Mouse (Mus musculus) layer of hippocampus, adult 8-10 months (tissue): ENCODE results near the gene Cul9. TPM values are rescaled to one million over a fixed set of nuclear protein-coding genes. Genes with fewer than 3 reads are reported as not detected.

Experiments
- DNase-seq, 2 experiments: peaks; one replicate each; pipeline ENCODE4 v3.0.0; 2022; ENCODE audit warnings: low spot score in 2 of 2
- microRNA-seq, 2 experiments: library from miRNA; unstranded; fragments of <30 nt; microRNA quantifications; one replicate each; pipeline ENCODE4 v1.2.0; 2022
- total RNA-seq, 4 experiments: library from RNA; stranded (reverse); gene quantifications; 2 replicates each; pipeline ENCODE4 v1.2.4; 2022

Gene Cul9
- total RNA-seq, 4 experiments from 2014 or later, result 57.2 to 81.6 (median 63.8) TPM

GRCm38 (mm10) chr17:46453302-46453948 is 92.8 kb downstream of the Cul9 start:
- no peak for DNase-seq

- no peak for DNase-seq
Observed at GRCm38 (mm10) chr17:46452683-46453082, 93.5 kb downstream of the Cul9 start.

Small RNA genes lying within 50 kb of the gene (microRNA-seq; reads per million reads assigned to microRNA genes)
- 3.5 to 8.3 reads per million in 2 experiments for gene Mir6976

Other genes with a start within 250 kb of the Cul9 start
- gene Dlk2, start 249.0 kb downstream of the Cul9 start, total RNA-seq, result 10 to 100 TPM; 41.3 to 51.6 (median 41.8) TPM
- 10 to 100 TPM in 2 of 4 experiments, 1 to 10 TPM in 2; 9.8 to 12.0 (median 10.0) TPM for gene Abcc10, start 218.0 kb downstream of the Cul9 start, total RNA-seq
- gene Zfp318, start 162.7 kb downstream of the Cul9 start, total RNA-seq, result 10 to 100 TPM; 58.6 to 65.2 (median 62.2) TPM
- gene Crip3, start 117.5 kb downstream of the Cul9 start, total RNA-seq, result 1 to 10 TPM; 3.9 to 7.1 (median 4.2) TPM
- 1 to 10 TPM in 1 of 4 experiments, under 1 TPM in 3; 0.23 to 1.2 (median 0.84) TPM for gene Slc22a7, start 107.9 kb downstream of the Cul9 start, total RNA-seq
- 100 to 1,000 TPM; 101 to 124 (median 111) TPM for gene Ttbk1, start 58.7 kb downstream of the Cul9 start, total RNA-seq
- 1 to 10 TPM; 4.1 to 7.5 (median 6.0) TPM for gene Dnph1, start 49.7 kb downstream of the Cul9 start, total RNA-seq
- 10 to 100 TPM; 66.2 to 84.0 (median 73.5) TPM for gene Srf, start 9.8 kb upstream of the Cul9 start, total RNA-seq
- gene Ptk7, start 83.1 kb upstream of the Cul9 start, total RNA-seq, result 1 to 10 TPM; 8.2 to 9.2 (median 8.9) TPM
- gene Klc4, start 99.6 kb upstream of the Cul9 start, total RNA-seq, result 10 to 100 TPM; 18.9 to 21.8 (median 21.1) TPM
- 10 to 100 TPM; 43.7 to 60.5 (median 51.2) TPM for gene Mrpl2, start 99.8 kb upstream of the Cul9 start, total RNA-seq
- gene Cul7, start 103.9 kb upstream of the Cul9 start, total RNA-seq, result 10 to 100 TPM; 22.6 to 26.4 (median 23.4) TPM
- 10 to 100 TPM; 12.1 to 20.5 (median 17.0) TPM for gene Rrp36, start 128.0 kb upstream of the Cul9 start, total RNA-seq
- 100 to 1,000 TPM in 1 of 4 experiments, 10 to 100 TPM in 3; 92.7 to 105 (median 96.4) TPM for gene Mea1, start 132.4 kb upstream of the Cul9 start, total RNA-seq
- gene Klhdc3, start 134.5 kb upstream of the Cul9 start, total RNA-seq, result 100 to 1,000 TPM; 155 to 173 (median 166) TPM
- 10 to 100 TPM; 78.6 to 86.9 (median 81.8) TPM for gene Ppp2r5d, start 158.7 kb upstream of the Cul9 start, total RNA-seq
- 10 to 100 TPM; 42.8 to 54.4 (median 51.9) TPM for gene Pex6, start 165.1 kb upstream of the Cul9 start, total RNA-seq
- 1 to 10 TPM in 2 of 4 experiments, under 1 TPM in 1, not detected in 1; 0.61 to 1.6 (median 1.2) TPM for gene Gnmt, start 182.8 kb upstream of the Cul9 start, total RNA-seq
- 10 to 100 TPM; 64.6 to 68.9 (median 67.9) TPM for gene Cnpy3, start 205.8 kb upstream of the Cul9 start, total RNA-seq
- under 1 TPM in 2 of 4 experiments, not detected in 2; 0.29 to 0.49 TPM for gene Ptcra, start 217.3 kb upstream of the Cul9 start, total RNA-seq
- 1 to 10 TPM; 7.3 to 9.2 (median 8.7) TPM for gene 2310039H08Rik, start 226.2 kb upstream of the Cul9 start, total RNA-seq
- gene Rpl7l1, start 236.3 kb upstream of the Cul9 start, total RNA-seq, result 10 to 100 TPM; 40.2 to 47.5 (median 45.0) TPM